Mouse (Mus musculus) cerebellum, adult 8-10 months (tissue): ENCODE measurements at regions not wholly inside any gene's neighbourhood (a gene's known extent, or its start where the extent isn't known, plus 50 kb on each side); places are given as distances from the start of the nearest gene placed in this dataset.

ENCODE experiments used
- DNase-seq: peaks from one replicate; pipeline ENCODE4 v3.0.0; 2022

DNA sequence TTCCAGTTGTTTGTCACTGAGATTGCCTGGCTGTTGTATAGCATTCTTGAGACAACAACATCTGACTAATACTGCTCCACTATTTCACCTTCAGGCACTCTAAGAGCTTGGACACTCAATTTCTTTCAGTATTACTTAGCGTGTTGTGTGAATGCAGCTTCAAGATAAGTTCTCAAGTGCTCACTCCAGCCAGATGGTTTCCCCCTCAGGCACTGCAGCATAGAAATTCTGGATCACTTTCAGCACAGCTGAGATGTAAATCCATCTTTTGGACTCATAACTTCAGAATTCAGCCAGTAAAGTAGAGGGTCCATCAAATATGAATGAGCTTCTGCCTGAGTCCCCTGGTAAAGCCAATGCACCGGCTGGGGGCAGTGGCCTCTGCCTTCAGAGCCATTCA, 608.8 kb downstream of the Gm9195 start:
- DNase-seq, result no peak

DNA sequence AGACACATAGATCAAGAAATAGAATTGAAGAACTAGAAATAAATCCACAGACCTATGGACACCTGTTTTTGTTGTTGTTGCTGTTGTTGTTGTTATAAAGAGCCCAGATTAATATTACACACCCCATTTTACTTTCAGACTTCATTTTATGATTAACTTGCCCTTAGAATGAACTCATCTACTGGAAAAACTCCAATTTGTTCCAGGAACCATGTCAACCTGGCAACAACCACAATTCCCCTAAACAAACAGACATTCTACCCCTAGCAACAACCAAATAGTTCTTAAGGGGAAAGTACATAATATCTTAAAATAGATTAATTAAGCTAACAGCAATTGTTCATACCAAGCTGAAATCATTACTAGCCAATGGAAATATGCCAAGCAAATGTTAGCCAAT, 646.1 kb downstream of the Gm9195 start:
- DNase-seq, result no peak

DNA sequence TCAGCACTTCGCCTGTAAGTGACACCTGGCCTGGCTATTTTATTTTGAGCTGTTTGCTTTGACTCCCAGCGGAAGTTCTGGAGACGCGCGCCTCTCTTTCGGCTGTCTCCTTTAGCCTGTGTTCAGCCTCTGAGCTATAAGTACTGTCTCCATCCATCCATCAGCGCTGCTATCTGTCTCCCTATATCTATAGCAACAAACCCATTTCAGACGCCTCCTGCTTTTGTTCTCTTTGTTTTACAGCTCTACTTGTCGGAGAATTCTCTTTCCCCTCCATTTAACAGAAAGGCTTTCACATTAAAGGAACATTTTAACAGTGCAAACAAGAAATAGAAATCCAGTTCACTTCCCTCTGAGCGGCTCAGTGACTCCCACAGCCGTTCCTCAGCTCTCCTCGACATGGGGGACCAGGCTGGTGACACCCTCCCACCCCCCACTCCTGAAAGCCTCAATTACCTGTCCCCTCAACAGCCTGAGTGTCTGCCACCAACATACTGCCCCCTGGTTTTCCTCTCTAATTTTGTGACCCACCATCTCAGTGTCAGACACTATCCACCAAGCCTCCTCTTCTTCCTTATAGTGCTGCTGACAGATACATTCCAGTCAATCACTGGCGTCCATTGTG, 682.7 kb downstream of the Gm9195 start:
- no peak for DNase-seq

DNA sequence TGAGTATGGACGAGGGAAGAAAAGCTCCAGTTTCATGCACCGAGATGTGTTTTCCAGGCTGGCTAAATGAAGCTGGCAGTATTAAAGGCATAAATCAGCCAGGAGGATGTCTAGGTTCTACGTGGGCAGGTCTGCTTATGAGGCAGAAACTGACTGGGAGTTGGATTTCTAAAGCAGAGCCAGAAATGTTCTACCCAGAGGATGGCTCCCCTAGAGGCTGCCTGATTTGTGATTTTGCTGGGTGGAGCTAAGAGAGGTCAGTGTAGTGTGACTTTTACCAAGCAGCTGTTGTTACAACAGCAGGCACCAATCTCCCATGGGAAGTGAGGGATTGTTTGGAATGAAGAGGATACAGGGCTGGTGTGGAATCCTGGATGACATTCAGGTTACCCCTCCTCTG, 686.0 kb downstream of the Gm9195 start:
- DNase-seq, result no peak

DNA sequence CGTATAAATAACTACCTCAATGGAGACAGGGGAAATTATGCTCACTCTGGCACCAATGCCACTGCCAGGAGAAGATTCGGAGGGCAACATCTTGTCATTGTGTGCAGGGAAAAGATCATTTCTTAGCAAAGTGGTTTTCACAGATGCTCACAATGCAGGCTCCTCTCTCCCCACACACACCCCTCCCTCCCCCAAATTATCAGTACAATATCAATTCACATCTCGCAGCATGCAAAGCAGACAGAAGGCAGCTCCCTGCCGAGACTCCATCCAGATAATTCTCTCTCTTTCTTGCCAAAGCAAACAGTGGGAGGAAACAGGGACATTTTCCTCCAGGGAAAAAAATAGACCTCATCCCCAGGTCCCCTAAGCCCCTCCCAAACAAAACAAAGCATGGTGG, 691.8 kb downstream of the Gm9195 start:
- no peak for DNase-seq

DNA sequence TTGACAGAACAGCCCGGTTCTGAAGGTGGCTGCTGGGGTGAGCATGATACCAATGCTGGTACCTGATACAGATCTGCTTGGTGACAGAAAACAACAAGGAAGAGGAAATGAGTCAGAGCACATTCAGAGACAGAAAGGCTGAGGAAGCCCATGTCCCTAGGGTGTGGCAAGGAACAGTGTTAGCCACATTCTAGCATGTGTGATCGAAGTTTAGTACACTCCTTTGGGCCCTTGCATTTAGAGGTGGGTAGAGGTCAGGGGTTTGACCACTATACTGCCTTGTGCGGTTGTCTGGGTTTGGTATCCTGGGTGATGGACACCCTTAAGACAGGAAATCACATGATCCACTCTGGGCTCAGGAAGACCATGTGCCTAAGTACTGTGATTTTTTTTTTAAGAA, 695.9 kb downstream of the Gm9195 start:
- no peak for DNase-seq

DNA sequence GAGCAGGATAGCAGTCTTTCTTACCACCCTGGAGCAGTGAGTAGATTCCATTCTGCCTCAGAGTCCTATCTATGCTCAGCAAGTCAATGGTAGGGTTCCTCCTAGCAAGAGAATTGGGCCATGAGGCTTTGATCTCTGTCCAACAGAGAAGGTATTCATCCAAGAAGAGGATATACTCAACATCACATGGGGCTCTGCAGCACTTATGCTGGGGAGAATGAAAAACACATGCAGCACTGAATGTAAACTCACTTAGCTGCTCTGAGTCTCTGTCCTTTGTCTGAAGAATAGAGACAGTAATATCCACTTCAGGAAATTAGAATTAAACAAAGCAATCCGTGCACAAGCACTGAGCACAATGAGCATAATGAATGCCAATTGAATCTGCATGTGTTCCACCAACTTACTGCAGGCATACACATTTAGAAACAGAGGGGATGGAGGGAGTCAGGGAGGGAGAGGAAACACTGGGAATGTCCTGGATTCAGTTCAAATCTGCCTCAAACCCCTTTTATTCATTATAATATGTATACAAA, 714.6 kb downstream of the Gm9195 start:
- no peak for DNase-seq

DNA sequence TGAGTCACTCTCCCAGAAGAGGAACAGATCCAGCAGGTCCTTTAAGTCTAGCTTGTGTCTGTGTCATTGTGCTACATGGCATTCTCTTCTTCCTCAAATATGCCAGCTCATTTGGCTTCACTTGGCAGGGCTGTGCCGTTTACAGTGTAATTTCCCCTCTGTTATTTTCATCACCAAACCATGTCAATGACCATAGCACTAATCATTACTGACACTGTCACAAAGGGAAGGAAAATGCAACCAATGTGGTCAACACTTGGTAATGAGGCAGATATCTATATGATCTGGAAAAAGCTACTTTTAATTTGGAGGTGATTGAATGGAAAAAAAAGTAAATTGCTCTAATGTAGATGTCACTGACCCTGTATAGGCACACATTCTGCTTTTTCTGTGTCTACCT, 724.8 kb downstream of the Gm9195 start:
- no peak for DNase-seq

DNA sequence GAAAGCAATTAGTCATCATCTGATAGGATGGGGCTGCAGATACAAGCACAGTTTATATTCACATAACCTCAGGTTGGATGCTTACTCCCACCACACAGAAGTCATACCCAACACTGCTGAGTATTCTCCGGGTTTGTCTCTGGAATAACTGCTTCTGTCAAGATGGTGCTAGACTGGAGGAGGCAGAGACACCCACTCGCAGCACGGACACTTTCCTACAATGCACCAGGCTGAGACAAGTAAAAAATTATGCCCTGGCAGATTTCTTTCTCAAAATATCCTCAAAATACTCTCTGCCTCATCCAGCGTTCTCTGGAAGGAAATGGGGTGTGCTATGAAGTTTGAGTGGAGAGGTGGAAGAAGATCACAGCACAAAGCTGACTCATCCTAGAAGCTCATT, 763.1 kb downstream of the Gm9195 start:
- no peak for DNase-seq

DNA sequence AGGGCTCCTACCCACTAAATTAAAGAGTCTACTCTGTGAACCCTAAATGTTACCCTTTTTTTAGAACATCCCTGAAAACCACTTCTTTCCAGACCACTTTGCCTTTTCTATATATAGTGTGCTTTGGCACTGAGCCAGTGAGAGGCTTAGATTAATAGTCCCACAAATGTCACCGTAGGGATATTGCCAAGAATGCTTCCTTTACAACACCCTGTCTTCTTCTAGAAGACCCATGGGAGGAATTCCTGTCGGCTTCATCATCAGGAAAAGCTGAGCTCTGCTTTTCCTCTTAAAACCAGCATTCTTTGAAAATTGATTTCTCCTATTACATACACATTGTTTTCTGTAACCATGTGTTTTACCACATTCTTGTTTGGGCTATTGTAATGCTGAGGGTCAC, 768.1 kb downstream of the Gm9195 start:
- no peak for DNase-seq

DNA sequence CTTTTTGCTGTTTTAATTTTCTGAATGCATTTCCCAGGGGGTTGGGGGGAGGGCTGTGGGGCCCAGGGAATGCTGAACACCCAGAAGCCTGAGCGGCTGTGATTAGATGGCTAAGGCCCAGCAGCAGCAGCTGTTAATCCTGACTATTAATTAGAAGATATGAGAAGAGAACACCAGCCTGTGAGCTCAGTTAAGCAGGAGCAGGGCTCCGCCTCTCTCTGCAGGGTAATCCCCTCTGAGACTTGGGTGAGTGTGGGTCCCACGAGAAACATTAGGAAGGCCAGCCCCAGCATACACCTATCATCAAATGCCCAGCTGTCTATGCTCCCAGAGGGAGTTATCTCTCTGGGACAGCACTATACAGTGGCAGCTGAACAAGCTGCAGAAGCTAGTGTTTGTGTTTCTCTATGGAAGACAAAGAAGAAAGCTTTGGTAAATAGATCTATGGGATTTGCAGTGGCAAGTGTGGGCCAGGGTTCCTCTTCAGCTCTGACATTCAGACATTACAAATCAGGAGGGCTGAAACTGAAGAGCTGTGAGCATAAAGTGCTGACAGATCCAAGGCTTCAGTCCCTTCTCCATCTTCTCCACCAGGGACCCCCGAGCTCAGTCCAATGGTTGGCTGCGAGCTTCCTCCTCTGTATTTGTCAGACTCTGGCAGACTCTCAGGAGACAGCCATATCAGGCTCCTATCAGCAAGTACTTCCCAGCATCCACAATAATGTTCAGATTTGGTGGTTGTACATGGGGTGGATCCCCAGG, 781.9 kb downstream of the Gm9195 start:
- no peak for DNase-seq

DNA sequence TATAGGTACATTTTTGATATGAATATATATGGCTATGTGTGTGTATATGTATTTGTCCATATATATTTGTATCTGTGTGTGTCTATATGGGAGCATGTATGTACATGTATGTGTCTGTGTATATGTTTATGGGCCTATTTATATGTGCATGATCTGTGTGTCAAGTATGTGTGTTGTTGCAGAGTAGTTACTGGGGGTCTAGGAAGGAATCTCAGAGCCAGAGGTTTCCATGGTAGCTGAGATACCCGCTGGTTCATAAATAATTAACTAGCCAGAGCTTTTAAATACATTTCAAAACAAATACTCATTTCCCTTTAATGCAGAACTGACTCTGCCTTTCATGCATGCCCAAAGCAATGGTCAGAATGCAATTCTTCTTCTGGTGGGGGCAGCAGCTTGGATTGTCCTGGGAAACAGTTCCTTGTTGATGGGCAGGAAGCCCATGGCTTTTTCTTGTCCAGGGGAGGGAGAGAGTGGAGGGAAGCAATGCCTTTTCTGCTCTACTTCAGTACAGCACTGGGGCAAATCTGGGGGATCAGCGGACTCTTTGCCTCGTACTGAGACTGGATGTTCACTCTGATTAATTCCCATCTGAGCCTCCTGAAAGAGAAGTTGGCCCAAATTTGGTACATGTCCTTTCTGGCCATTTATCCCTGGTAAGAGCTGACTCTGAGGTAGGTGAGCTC, 798.7 kb downstream of the Gm9195 start:
- no peak for DNase-seq

DNA sequence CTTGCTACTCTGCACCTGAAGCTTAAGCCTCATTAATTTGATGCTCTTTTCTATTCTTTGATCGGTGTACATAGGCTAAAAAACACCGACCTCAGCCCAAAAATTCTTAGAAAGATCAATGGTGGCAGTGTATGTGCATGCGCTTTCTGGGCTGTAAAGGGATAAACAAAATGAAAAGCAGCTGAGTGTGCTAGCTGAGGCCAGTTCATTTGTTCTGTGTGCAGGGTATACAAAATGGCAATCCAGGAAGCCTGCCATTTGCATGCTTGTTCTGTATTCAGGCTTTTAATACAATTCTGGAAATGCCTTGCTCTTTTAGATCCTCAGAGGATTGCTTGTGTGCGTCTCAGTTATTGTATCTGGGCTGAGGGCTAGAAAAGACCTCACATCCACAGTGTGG, 817.1 kb downstream of the Gm9195 start:
- no peak for DNase-seq

DNA sequence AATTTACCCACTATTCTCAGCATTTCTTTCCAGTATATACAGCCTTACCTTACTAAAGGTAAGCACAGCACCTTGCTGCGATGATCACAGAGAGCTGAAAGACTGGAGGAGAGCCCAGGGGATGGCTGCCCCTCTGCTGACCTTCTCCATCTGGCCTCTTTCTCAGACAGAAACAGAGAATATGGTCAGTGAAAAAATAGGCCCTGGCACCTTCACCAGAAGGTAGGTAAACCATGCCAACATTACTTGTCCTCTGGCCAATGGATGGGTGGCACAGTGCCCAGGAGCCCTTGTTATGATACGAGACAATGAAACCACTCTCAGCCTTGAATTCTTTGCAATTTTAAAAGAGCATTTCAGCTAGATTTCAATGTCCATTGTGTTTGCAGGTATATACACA, 817.8 kb downstream of the Gm9195 start:
- peak; percentile 96 for DNase-seq

DNA sequence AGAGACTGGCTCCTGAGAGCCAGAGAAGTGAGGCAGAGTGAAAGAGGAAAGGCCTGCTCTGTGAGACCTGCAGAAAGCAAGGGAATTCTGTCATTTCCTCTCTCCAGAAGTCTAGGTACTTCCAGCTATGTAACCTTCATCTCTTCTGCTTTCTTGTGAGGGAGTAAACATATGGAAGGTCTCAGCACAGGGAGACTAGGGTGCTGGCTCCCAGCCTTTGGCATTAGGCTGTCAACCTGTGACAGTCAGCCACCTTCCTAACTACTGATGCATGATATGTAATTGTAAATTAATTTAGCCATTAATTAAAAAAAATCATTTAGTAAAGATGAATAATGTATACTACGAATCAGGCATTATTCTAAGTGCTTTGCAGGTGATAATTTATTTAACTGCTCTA, 819.2 kb downstream of the Gm9195 start:
- no peak for DNase-seq

DNA sequence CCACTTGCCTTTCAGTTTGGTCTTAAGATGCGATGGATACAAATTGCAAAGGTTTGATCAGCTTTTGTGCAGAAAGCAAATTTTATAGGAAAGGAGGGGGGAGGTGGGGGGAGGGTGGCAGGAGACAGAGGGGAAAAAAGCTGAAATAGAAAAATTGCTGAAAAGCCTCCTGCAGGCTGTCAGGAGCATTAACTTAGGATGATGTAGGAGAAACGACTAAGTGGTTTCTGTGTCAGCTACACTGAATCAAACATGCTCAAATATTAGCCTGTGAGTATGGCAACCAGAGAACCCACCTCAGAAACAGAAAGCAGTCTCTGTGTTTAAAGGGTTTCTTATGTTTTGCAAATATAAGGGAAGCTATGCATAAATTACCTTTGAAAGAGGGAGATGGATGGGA, 819.6 kb downstream of the Gm9195 start:
- no peak for DNase-seq

DNA sequence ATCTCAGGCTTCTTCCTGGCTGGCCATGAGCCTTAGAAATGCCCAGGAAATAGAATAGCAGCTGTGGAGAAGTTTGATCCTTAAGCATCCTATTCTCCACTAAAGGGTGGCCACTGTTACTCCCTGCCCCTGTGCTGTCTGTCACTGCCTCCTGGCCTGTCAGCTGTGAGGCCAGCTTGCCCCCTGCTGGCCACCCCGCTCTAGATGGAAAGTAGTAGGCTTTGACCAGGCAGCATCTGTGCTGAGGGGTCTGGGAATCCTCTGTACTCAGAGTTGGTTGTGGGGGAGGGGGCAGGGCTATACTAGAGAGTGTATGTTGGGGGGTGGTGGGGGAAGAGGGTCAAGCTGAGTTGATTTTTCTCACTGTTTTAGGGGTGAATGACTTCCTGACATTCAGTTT, 821.2 kb downstream of the Gm9195 start:
- DNase-seq, result peak; percentile 6

DNA sequence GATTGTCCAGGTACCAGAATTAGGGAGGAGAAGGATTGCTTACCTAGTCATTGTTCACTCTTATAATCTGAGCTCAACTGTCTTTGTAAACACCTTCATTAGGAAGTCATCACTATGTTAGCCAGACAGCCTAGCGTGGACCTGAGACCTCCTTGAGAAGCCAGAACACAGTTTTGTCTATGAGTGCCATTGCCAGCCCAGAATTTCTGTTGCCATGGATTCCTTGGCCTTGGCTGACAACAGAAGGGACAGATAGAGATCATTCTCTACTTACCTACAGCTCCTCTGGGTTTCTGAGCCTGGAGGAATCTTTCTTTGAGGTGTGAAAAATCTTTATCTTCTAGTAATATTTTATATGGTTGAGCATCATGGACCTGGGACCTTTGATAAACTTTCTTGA, 825.0 kb downstream of the Gm9195 start:
- no peak for DNase-seq

DNA sequence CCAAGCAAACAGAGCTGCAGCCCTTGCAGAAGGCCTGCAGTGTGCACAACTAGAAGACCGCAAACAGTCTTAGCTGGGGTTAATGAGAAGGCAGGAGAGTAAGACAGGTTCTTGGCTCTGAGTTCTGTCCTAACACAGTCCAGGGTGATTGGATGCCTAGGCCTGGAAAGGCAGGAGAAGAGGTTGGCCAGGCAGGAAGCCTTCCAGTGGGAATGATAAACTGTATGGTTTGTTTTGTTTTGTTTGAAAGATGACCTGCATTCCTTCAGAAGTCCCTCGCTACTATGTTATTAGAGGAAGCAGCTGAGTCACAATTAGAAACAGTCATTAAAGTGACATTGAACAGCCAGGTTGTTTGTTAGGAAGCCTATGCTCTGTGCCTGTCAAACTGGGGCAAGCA, 831.5 kb downstream of the Gm9195 start:
- no peak for DNase-seq

DNA sequence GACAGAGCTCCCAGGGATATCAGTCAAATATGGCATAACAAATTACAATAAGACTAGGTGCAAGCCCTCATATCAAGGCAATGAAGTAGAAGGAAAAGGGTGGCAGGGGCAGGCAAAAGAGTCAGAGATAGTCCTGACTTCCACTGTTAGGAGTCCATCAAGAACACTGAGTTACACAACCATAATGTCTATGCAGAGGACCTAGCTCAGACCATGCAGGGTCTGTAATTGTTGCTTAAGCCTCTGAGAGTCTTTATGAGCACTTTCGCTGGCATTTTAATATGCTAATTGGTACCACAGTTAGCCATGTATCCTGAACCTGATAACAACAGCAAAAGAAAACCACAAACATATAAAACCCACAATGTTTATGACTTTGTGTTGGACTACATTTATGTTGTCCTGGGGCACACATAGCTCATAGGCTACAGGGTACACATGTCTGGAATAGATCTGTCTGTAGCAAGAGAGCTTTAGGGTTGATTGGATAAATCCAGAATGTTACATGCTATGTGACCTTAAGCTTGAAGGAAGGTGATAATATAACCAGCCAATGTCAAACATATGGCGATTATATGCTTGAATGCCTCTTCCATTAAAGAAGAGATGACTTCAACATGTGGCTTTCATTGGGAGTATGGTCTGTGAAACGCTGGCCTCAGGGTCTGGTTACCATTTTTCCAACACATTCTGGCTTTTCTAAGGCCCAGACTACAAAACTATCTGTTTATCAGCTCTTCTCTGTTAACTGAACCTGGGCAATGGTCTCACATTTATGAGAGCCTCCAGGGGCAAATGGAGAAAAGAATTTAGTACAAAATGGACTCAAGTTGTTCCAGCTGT, 836.6 kb downstream of the Gm9195 start:
- DNase-seq, result no peak

DNA sequence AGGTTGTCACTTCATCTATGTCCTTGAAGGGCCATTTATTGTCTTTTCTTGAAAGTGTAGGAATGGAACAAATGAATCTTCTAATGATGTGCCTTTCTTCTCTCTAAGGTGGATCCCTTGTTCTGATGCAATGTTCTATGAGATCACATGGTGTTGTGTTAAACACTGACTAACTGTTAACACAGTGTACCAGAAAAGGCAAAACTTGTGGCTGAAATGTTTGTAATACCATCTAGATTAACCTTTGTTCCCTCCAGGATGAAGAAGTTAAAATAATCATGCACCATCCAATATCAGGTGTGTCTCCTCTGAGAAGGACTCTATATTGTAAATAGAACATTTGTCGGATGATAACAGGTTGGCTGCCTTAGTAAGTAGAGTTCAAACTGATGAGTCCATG, 849.1 kb downstream of the Gm9195 start:
- no peak for DNase-seq

DNA sequence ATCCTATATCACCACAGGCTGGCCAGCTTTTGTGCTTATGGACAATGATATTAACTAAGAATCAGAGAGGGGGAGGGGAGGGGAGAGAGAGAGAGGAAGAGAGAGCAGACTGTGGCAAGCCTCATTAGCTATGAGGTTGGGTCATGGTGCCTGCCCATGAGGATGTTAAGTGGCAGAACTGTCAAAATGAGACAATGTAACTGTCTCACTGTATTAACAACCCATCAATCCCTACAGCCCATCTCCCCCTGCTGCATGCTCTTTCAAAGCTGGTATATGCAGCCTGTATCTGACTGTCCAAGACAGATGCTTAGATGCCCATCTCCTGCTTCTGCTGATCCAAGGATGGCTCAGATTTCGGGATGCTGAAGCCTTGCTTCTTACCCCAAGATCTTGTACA, 852.6 kb downstream of the Gm9195 start:
- no peak for DNase-seq

DNA sequence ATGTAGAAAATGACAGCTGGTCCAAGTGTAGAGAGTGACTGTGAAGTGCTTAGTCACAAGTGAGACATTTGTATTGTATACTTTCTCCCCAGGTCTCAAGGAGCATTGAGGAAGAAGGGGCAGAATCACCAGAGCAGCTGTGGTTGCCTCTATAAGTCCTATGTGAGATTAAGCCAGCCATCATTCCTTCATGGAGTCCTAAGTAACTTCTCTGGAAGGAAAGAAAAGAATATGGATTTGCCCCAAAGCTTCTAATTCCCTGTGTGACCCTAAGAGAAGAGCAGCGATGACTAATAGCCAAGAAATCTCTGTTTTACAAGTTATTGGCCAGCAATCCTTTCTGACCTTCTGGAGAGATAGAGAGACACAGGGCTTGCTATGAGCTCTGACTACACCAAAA, 856.5 kb downstream of the Gm9195 start:
- DNase-seq, result no peak
